Comparison of ENCODE assay signal across 23 mouse cellular contexts in genomic region chr6:7082054-7082453, GRCm38 (mm10).
DNase-seq lines count a peak whose midpoint lies in the region; ATAC-seq and TF ChIP-seq lines count a peak whose summit lies in the region.
"Had no signal": no experiment of that assay in that cellular context is flagged by ENCODE, and none has a peak within 500 bp of the region (broad histone marks: within the 10 kb centered on the region; RNA-seq: fewer than 3 reads in every experiment).

No protein-coding gene starts in this region.

- no peak for TF ChIP-seq CTCF in forebrain, postnatal 0 days (IDR thresholded peaks at IDR 0.05; ENCODE audit: low read depth)

- no peaks in the 10 kb centered on the region for H3K36me3 ChIP-seq in forebrain, embryonic 11.5 days (ENCODE audit: control insufficient read depth, insufficient read depth, low read length)
- no peaks in the 10 kb centered on the region for H3K36me3 ChIP-seq in forebrain, postnatal 0 days (ENCODE audit: insufficient read depth)
- no peaks in the 10 kb centered on the region for H3K36me3 ChIP-seq in neural tube, embryonic 11.5 days (ENCODE audit: control insufficient read depth, insufficient read depth, low read length)
- H3K36me3 ChIP-seq in midbrain, embryonic 16.5 days (ENCODE audit: control insufficient read depth, insufficient read depth, low read length), result no peaks in the 10 kb centered on the region
- H3K36me3 ChIP-seq: embryonic facial prominence, embryonic 10.5 days; heart, embryonic 13.5 days; kidney, embryonic 15.5 days; liver, embryonic 13.5 days; stomach, embryonic 15.5 days had no signal

- no peak for DNase-seq in forebrain, embryonic 11.5 days (ENCODE audit: low spot score)
- no peak for DNase-seq in forebrain, postnatal 0 days
- no peak for DNase-seq in neural tube, embryonic 11.5 days (ENCODE audit: low spot score)
- DNase-seq in neural tube, embryonic 10.5 days (ENCODE audit: extremely low spot score, low spot score), result no peak
- no peak for DNase-seq in frontal cortex, adult 2 months (ENCODE audit: extremely low spot score in 1 of 2, low spot score in 1 of 2)
- no peak for DNase-seq in cerebellum, postnatal 36 days
- DNase-seq: adrenal gland, postnatal 10 days; cerebellum, adult 9-10 months; gastrocnemius, postnatal 36 days; heart, adult 2 months; heart, postnatal 14 days; kidney, adult 11 months; kidney, postnatal 4 days; liver, embryonic 13.5 days; lung, adult 2 months; lung, postnatal 14 days; thymus, adult 18-20 months; thymus, postnatal 36 days had no signal

- H3K4me1 ChIP-seq in forebrain, embryonic 11.5 days (replicated peaks; ENCODE audit: control insufficient read depth, insufficient read depth, low read length), result no peaks in the 10 kb centered on the region
- no peaks in the 10 kb centered on the region for H3K4me1 ChIP-seq in forebrain, postnatal 0 days (ENCODE audit: insufficient read depth)
- no peaks in the 10 kb centered on the region for H3K4me1 ChIP-seq in neural tube, embryonic 11.5 days (ENCODE audit: control insufficient read depth, insufficient read depth, low read length)
- peaks cover 5% of the 10 kb centered on the region; the same call in 1 of the 2 replicates for H3K4me1 ChIP-seq in midbrain, embryonic 16.5 days (ENCODE audit: control insufficient read depth, insufficient read depth, low read length)
- H3K4me1 ChIP-seq: heart, embryonic 13.5 days; kidney, embryonic 15.5 days; liver, embryonic 13.5 days; stomach, embryonic 15.5 days had no signal

- H3K27me3 ChIP-seq in forebrain, embryonic 11.5 days (ENCODE audit: control insufficient read depth, insufficient read depth, low read length), result no peaks in the 10 kb centered on the region
- H3K27me3 ChIP-seq in forebrain, postnatal 0 days (ENCODE audit: insufficient read depth, low read length), result no peaks in the 10 kb centered on the region
- H3K27me3 ChIP-seq in neural tube, embryonic 11.5 days (ENCODE audit: control insufficient read depth, insufficient read depth, low read length), result no peaks in the 10 kb centered on the region
- H3K27me3 ChIP-seq in midbrain, embryonic 16.5 days (ENCODE audit: control insufficient read depth, insufficient read depth, low read depth, low read length), result no peaks in the 10 kb centered on the region
- H3K27me3 ChIP-seq: heart, embryonic 13.5 days; kidney, embryonic 15.5 days; liver, embryonic 13.5 days; stomach, embryonic 15.5 days had no signal

- H3K4me3 ChIP-seq in forebrain, embryonic 11.5 days (ENCODE audit: low read depth, low read length), result no peak overlapping the region
- no peak overlapping the region for H3K4me3 ChIP-seq in forebrain, postnatal 0 days (ENCODE audit: low read depth, low read length)
- no peak overlapping the region for H3K4me3 ChIP-seq in neural tube, embryonic 11.5 days (ENCODE audit: low read depth, low read length)
- H3K4me3 ChIP-seq in midbrain, embryonic 16.5 days (ENCODE audit: low read depth, low read length), result no peak overlapping the region
- H3K4me3 ChIP-seq: embryonic facial prominence, embryonic 10.5 days; heart, adult 2 months; heart, embryonic 13.5 days; kidney, embryonic 15.5 days; liver, embryonic 13.5 days; stomach, embryonic 15.5 days had no signal

- 66% methylated on average over 3 of the region's 3 CpGs for WGBS in forebrain, embryonic 11.5 days
- 38% methylated on average over 3 of the region's 3 CpGs for WGBS in forebrain, postnatal 0 days
- WGBS in neural tube, embryonic 11.5 days, result 63% methylated on average over 3 of the region's 3 CpGs
- WGBS in midbrain, embryonic 16.5 days, result 37% methylated on average over 3 of the region's 3 CpGs

- H3K4me2 ChIP-seq in forebrain, embryonic 11.5 days (ENCODE audit: low read depth, low read length, severe bottlenecking), result no peak overlapping the region
- H3K4me2 ChIP-seq in forebrain, postnatal 0 days (ENCODE audit: low read depth), result no peak overlapping the region
- H3K4me2 ChIP-seq in neural tube, embryonic 11.5 days (ENCODE audit: low read depth), result no peak overlapping the region
- H3K4me2 ChIP-seq in midbrain, embryonic 16.5 days (ENCODE audit: low read length), result 0 out of 2 replicates have a peak overlapping the region, but pooled peaks have one; percentile 19
- H3K4me2 ChIP-seq: heart, embryonic 13.5 days; kidney, embryonic 15.5 days; liver, embryonic 13.5 days; stomach, embryonic 15.5 days had no signal

- ATAC-seq in forebrain, embryonic 11.5 days (replicated peaks; ENCODE audit: low FRiP score), result peak; percentile 57
- ATAC-seq in forebrain, postnatal 0 days, result no peak
- ATAC-seq in neural tube, embryonic 11.5 days (ENCODE audit: insufficient read depth, low FRiP score, low TSS enrichment), result peak; percentile 28; the same call in 1 of the 2 replicates
- ATAC-seq in midbrain, embryonic 16.5 days, result peak; percentile 67

- H3K27ac ChIP-seq in forebrain, embryonic 11.5 days (ENCODE audit: low read depth, low read length), result no peak overlapping the region
- H3K27ac ChIP-seq in forebrain, postnatal 0 days (ENCODE audit: low read depth, low read length), result no peak overlapping the region
- H3K27ac ChIP-seq in neural tube, embryonic 11.5 days (ENCODE audit: low read depth, low read length), result no peak overlapping the region
- peak overlapping the region; percentile 33; the same call in 1 of the 2 replicates for H3K27ac ChIP-seq in midbrain, embryonic 16.5 days (ENCODE audit: low read length)
- H3K27ac ChIP-seq: embryonic facial prominence, embryonic 10.5 days; heart, adult 2 months; heart, embryonic 13.5 days; kidney, embryonic 15.5 days; liver, embryonic 13.5 days; stomach, embryonic 15.5 days had no signal

- no peaks in the 10 kb centered on the region for H3K9me3 ChIP-seq in forebrain, embryonic 11.5 days (ENCODE audit: control insufficient read depth, low read length)
- no peaks in the 10 kb centered on the region for H3K9me3 ChIP-seq in forebrain, postnatal 0 days (ENCODE audit: low read length)
- H3K9me3 ChIP-seq in neural tube, embryonic 11.5 days (ENCODE audit: control insufficient read depth, low read length), result no peaks in the 10 kb centered on the region
- H3K9me3 ChIP-seq in midbrain, embryonic 16.5 days (replicated peaks; ENCODE audit: control insufficient read depth, low read length, poor library complexity, severe bottlenecking), result no peaks in the 10 kb centered on the region
- H3K9me3 ChIP-seq: embryonic facial prominence, embryonic 10.5 days; heart, embryonic 13.5 days; kidney, embryonic 15.5 days; liver, embryonic 13.5 days; stomach, embryonic 15.5 days had no signal

- no peak overlapping the region for H3K9ac ChIP-seq in forebrain, embryonic 11.5 days (ENCODE audit: low read length)
- H3K9ac ChIP-seq in forebrain, postnatal 0 days, result no peak overlapping the region
- no peak overlapping the region for H3K9ac ChIP-seq in neural tube, embryonic 11.5 days (ENCODE audit: low read length)
- no peak overlapping the region for H3K9ac ChIP-seq in midbrain, embryonic 16.5 days (ENCODE audit: low read depth, low read length)
- H3K9ac ChIP-seq: heart, embryonic 13.5 days; kidney, embryonic 15.5 days; liver, embryonic 13.5 days; stomach, embryonic 15.5 days had no signal
